Mouse (Mus musculus) kidney, adult 2 months (tissue): ENCODE data around the gene Gm49601. TPM values are rescaled to one million over a fixed set of nuclear protein-coding genes. Genes with fewer than 3 reads are reported as not detected.

Source experiments
- DNase-seq: peaks from one replicate; pipeline ENCODE4 v3.0.0; 2021
- H3K27ac ChIP-seq: fragments of 200-500 bp; 2 replicates; pipeline ENCODE4 v1.5.1; 2012; ENCODE audit warnings: low read depth, low read length, control low read depth, inconsistent platforms; ENCODE audit not compliant: insufficient read depth
- H3K27me3 ChIP-seq: fragments of 200-500 bp; replicated peaks from 2 replicates; pipeline ENCODE4 v1.6.1; 2012; ENCODE audit warnings: mild to moderate bottlenecking, moderate library complexity, low read length, inconsistent platforms; ENCODE audit not compliant: control insufficient read depth, insufficient read depth
- H3K36me3 ChIP-seq: fragments of 200-500 bp; 2 replicates; pipeline ENCODE4 v1.6.1; 2012; ENCODE audit warnings: mild to moderate bottlenecking, moderate library complexity, low read length, inconsistent platforms; ENCODE audit not compliant: control insufficient read depth, insufficient read depth
- H3K4me1 ChIP-seq: fragments of 200-500 bp; 2 replicates; pipeline ENCODE4 v1.6.1; 2011; ENCODE audit warnings: low read length; ENCODE audit not compliant: control insufficient read depth, insufficient read depth
- H3K4me3 ChIP-seq: fragments of 200-500 bp; 2 replicates; pipeline ENCODE4 v1.5.1; 2011; ENCODE audit warnings: mild to moderate bottlenecking, low read depth, low read length, control low read depth; ENCODE audit not compliant: insufficient read depth
- CTCF ChIP-seq: fragments of 200-500 bp; conservative IDR thresholded peaks from 2 replicates; pipeline ENCODE4 v1.5.1; 2011; ENCODE audit warnings: low read depth, mild to moderate bottlenecking, control low read depth, low read length, moderate library complexity, mixed read lengths; ENCODE audit not compliant: insufficient read depth, insufficient read length
- POLR2A ChIP-seq: fragments of 200-500 bp; IDR thresholded peaks from one replicate; pipeline ENCODE4 v1.6.1; 2011; ENCODE audit warnings: low read depth, low read length, control low read depth
- WGBS: fragments of 180-500 bp; shearing (Covaris S2); methylation state at CpG from one replicate; pipeline ENCODE4 v1.1.7; 2018; 5-methylcytosine and 5-hydroxymethylcytosine counted together
- polyA plus RNA-seq: library from polyadenylated mRNA; depleted of rRNA; stranded (reverse); fragments of >200 nt; gene quantifications from 2 replicates; pipeline ENCODE4 v1.2.3, GENCODE M21; 2012

The Gm49601 gene
- polyA plus RNA-seq, 1 experiment, result 1.4 TPM

DNA sequence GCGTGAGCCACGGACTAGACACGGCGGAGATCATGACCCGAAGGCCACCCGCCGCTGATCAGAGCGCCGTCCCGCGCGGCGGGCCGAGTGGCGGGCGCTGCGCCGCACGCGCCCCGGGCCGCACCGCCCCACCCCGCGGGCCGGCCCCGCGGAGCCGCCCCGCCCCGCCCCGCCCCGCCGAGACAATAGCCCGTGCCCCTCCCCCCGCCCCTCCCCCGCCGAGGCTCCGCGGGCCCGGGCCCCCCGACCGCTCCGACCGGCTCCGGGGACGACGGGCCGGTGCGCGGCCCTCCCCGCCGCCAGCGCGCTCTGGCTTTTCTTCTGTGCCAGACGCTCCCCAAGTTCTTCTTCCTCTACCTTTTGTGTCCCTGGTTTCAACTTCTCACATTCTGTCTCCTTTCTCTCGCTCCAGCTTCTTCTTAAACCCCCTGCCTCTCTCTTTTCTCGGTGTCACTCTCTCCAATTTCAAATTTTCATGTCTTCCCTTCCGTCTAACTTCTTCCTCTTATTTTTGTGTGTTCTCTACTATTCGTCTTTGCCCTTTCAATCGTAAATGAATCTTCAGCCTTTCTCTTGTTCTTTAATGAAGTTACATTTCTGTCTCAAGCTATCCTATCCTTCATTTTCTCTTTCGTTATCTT is 39.2 kb downstream of the Gm49601 start:
- Histone ChIP-seq H3K4me3 (peak overlapping the region; percentile 30), H3K27me3 (peaks cover 5% of the 10 kb centered on the region)
- WGBS, result 3% methylated on average over 40 of the region's 62 CpGs

DNA sequence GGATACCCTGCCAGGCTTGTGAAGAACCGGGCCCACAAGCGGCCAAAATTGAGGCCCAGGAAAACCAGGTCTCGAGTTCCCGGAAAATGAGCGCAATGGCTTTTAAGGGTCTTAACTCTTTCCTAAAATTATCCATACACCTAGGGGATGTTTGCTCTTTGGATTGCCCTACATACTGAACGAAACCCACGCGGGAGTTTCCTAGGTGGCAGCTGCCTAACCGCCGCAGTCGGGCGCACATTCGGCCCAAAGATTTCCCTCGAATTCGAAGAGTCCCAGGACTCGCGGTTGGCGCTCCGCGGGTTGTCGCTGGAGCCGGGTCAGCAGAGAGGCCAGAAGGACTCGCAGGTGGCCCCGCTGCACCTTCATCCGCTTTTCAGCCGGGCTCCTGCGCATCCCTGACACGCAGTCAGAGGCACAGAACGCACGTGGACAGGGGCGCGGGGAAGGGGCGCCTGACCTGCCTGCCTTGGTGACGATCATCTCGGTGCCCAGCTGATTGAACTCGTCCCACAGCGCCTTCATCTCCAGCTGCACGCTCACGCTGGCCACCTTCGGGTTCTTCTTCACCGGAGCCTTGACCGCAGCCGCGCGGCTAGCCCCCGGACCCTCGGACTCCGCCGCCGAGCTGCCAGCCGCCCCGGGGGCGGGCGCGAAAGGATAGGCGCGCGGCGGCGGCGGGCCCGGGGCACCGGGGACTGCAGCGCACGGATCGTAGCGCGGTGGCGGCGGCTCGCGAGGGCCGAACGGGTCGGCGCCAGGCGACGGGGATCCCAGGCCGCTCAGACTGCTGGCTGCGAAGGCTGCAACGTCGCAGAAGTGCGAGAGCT is 39.9 kb downstream of the Gm49601 start:
- 10% methylated on average over 83 of the region's 83 CpGs for WGBS
- TF ChIP-seq POLR2A, result no peak
- no peak for TF ChIP-seq CTCF
- Histone ChIP-seq H3K4me1 (no peaks in the 10 kb centered on the region), H3K36me3 (no peaks in the 10 kb centered on the region), H3K4me3 (peak overlapping the region; percentile 30), H3K27me3 (peaks cover 10% of the 10 kb centered on the region), H3K27ac (no peak overlapping the region)
- DNase-seq, result no peak

More for the DNA sequence above, 39.2 kb downstream of the Gm49601 start:
- Histone ChIP-seq H3K4me1 (no peaks in the 10 kb centered on the region), H3K27ac (no peak overlapping the region), H3K36me3 (no peaks in the 10 kb centered on the region)
- DNase-seq, result no peak
- TF ChIP-seq POLR2A (no peak), CTCF (no peak)

DNA sequence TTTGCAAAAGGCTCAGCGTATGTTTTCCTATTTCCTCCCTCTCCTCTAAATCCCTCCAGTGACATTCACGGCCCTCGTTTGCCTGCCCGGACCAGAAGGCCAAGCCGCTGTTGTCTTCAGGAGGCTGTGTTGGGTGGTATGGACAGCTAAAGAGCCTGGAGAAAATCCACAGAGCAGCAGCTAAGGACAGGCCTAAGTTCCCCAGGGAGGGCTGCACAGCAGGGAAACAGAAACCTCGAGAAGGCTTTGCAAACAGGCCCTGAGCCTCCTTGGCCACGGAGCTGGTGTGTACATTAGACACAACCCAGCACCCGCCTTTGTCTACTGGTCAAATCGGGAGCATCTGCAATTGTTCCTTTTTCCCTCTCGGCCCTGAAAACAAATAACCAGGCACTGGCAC is 40.6 kb downstream of the Gm49601 start:
- Histone ChIP-seq H3K4me3 (no peak overlapping the region), H3K4me1 (no peaks in the 10 kb centered on the region), H3K27ac (no peak overlapping the region), H3K27me3 (peaks cover 10% of the 10 kb centered on the region), H3K36me3 (no peaks in the 10 kb centered on the region)
- WGBS, result 64% methylated on average over 10 of the region's 10 CpGs
- TF ChIP-seq POLR2A (no peak), CTCF (no peak)
- no peak for DNase-seq

DNA sequence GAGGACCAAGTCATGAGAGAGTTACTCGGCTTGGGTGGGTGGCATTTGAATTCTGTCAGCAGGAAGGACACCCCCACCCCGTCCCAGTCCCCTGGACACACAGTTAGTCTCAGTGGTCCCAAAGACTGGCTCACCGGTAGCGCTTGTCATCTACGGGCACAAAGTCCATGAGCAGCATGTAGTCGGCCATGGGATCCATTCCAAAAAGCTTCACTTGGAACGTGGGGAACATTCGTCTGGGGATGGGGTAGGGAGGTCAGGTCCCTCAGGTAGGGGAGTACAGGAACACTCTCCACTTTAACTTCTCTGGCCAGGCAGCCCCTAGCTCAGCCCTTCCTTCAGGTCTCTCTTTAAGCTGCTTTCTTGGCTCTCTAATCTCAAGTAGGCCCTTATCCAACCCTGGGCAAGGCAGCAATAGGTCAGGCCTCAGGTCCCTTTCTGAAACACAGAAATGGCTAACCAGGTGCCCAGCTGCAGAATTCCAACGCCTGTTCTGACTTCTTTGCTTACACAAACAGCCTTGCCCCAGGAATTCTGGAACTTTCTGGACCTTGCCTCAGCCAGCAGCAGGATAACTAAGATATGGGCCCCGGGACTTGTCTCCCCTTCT is 41.2 kb downstream of the Gm49601 start:
- Histone ChIP-seq H3K27ac (no peak overlapping the region), H3K36me3 (no peaks in the 10 kb centered on the region), H3K27me3 (peaks cover 10% of the 10 kb centered on the region), H3K4me1 (no peaks in the 10 kb centered on the region), H3K4me3 (no peak overlapping the region)
- TF ChIP-seq POLR2A (no peak), CTCF (no peak)
- WGBS, result 74% methylated on average over 10 of the region's 10 CpGs
- no peak for DNase-seq

DNA sequence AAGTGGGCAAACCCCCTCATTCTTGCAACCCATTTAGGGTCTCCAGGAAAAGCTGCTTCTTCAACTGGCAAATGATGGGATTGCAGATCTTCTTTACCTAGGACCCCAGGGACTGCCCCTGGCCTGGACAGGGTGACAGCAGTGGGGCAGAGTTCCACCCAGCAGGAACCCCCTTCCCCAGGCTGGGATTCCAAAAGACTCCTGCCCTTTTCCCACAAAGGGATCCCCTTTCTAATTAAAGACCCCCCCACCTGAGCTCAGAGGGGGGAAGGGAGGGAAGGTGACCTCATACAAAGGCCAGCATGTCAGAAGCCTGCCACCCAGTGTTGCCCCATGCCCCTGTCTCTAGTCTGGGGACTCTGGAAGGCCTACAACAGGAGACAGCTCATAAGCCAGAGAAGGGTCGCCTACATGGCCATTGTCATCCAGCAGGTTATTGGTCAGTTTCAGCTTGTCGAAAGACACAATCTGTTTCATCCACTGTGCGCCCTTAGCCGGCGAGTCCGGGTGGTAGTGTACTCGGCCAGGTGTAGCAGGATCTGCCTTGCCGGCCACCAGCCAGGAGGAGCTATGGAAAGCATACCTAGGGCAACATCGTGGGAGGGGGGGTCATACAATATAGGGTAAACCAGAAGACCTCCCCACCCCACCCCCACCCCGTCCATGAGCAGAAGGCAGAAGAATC is 42.4 kb downstream of the Gm49601 start:
- 69% methylated on average over 10 of the region's 10 CpGs for WGBS
- Histone ChIP-seq H3K27me3 (peaks cover 10% of the 10 kb centered on the region), H3K4me3 (no peak overlapping the region), H3K27ac (no peak overlapping the region), H3K4me1 (no peaks in the 10 kb centered on the region), H3K36me3 (no peaks in the 10 kb centered on the region)
- DNase-seq, result no peak
- TF ChIP-seq POLR2A (no peak), CTCF (no peak)

DNA sequence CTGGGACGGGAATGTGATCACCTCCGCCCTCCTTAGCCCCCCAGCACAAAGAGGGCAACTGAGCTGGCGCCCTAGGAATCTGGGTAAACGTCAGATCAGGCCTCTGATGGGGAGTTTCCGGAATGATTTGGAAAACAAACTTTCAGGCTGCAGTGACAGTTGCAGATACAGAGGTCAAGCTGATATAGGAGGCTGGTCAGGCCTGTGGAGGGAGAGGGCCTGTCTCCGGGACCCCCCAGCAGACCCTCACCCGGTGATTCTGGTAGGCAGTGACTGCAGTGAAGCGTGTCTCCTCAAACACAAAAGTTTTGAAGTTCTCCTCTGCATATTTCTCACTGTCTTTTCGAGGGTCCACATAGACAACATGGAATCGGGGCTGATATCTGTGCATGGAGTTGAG is 43.1 kb downstream of the Gm49601 start:
- Histone ChIP-seq H3K27me3 (peaks cover 10% of the 10 kb centered on the region), H3K4me3 (no peak overlapping the region), H3K4me1 (no peaks in the 10 kb centered on the region), H3K36me3 (no peaks in the 10 kb centered on the region), H3K27ac (no peak overlapping the region)
- TF ChIP-seq CTCF (no peak), POLR2A (no peak)
- DNase-seq, result no peak
- 67% methylated on average over 10 of the region's 10 CpGs for WGBS
